Mouse (Mus musculus) heart, embryonic 14.5 days (tissue): ENCODE measurements at regions not wholly inside any gene's neighbourhood (a gene's known extent, or its start where the extent isn't known, plus 50 kb on each side); places are given as distances from the start of the nearest gene placed in this dataset.

ENCODE experiments used
- ATAC-seq: fragments of 200-750 bp; cut with Nextera tagmentation; 2 replicates; pipeline ENCODE4 v1.8.0; 2017; ENCODE audit warnings: low read depth, moderate TSS enrichment; ENCODE audit not compliant: insufficient number of reproducible peaks, insufficient read depth, low FRiP score
- H3K27ac ChIP-seq, 2 experiments: fragments of 200-500 bp in 1 of 2; fragments of 300-500 bp in 1 of 2; sonication (generic) in 1 of 2; replicated peaks in 1 of 2; 2 replicates each; pipeline ENCODE4 v1.5.1; 2012 to 2014; ENCODE audit warnings: low read depth in 2 of 2, low read length in 2 of 2, control low read depth in 1 of 2, mild to moderate bottlenecking in 1 of 2, mixed read lengths in 1 of 2; ENCODE audit not compliant: control insufficient read depth in 1 of 2, insufficient read depth in 1 of 2
- H3K27me3 ChIP-seq: fragments of 300-500 bp; sonication (generic); 2 replicates; pipeline ENCODE4 v1.6.1; 2014; ENCODE audit warnings: mild to moderate bottlenecking, low read length, control low read depth; ENCODE audit not compliant: control insufficient read depth, insufficient read depth
- H3K36me3 ChIP-seq: fragments of 300-500 bp; sonication (generic); 2 replicates; pipeline ENCODE4 v1.6.1; 2014; ENCODE audit warnings: mild to moderate bottlenecking, control low read depth, low read length, mixed read lengths; ENCODE audit not compliant: control insufficient read depth, insufficient read depth
- H3K4me1 ChIP-seq, 2 experiments: fragments of 200-500 bp in 1 of 2; fragments of 300-500 bp in 1 of 2; sonication (generic) in 1 of 2; 2 replicates each; pipeline ENCODE4 v1.6.1; 2012 to 2014; ENCODE audit warnings: low read length in 2 of 2, control low read depth in 1 of 2, mixed read lengths in 1 of 2; ENCODE audit not compliant: control insufficient read depth in 2 of 2, insufficient read depth in 2 of 2
- H3K4me2 ChIP-seq: fragments of 300-500 bp; sonication (generic); 2 replicates; pipeline ENCODE4 v1.6.1; 2014; ENCODE audit warnings: mild to moderate bottlenecking, low read length
- H3K4me3 ChIP-seq, 2 experiments: fragments of 200-500 bp in 1 of 2; fragments of 300-500 bp in 1 of 2; sonication (generic) in 1 of 2; 2 replicates each; pipeline ENCODE4 v1.5.1; 2012 to 2014; ENCODE audit warnings: low read length in 2 of 2, mild to moderate bottlenecking in 2 of 2, control low read depth in 1 of 2, low read depth in 1 of 2, moderate library complexity in 1 of 2; ENCODE audit not compliant: control insufficient read depth in 1 of 2, insufficient read depth in 1 of 2
- H3K9ac ChIP-seq: fragments of 300-500 bp; sonication (generic); 2 replicates; pipeline ENCODE4 v1.6.1; 2014; ENCODE audit warnings: mild to moderate bottlenecking, low read length
- H3K9me3 ChIP-seq: fragments of 300-500 bp; sonication (generic); 2 replicates; pipeline ENCODE4 v1.6.1; 2016; ENCODE audit warnings: low read length, control low read depth; ENCODE audit not compliant: control insufficient read depth
- WGBS: fragments of 180-500 bp; shearing (Covaris S2); extraction: QIAGEN DNeasy Blood & Tissue Kit; methylation state at CpG from one replicate; pipeline ENCODE4 v1.1.7; 2014; 5-methylcytosine and 5-hydroxymethylcytosine counted together

- WGBS, result 22% methylated on average over 6 of the region's 6 CpGs
- no peak for ATAC-seq
Observed at GRCm38 (mm10) chr4:124134341-124135164, 216.7 kb upstream of the 4930535I16Rik start.

GRCm38 (mm10) chr4:124130946-124131345, 213.1 kb upstream of the 4930535I16Rik start:
- Histone ChIP-seq H3K27me3 (no peaks in the 10 kb centered on the region), H3K36me3 (no peaks in the 10 kb centered on the region), H3K9me3 (no peaks in the 10 kb centered on the region), H3K9ac (no peak overlapping the region), H3K27ac (no peak overlapping the region), H3K4me1 (no peaks in the 10 kb centered on the region; a peak in 1 of 4 replicates), H3K4me3 (no peak overlapping the region), H3K4me2 (no peak overlapping the region)
- no peak for ATAC-seq
- WGBS, result 71% methylated on average over 5 of the region's 5 CpGs

More at GRCm38 (mm10) chr4:124134341-124135164, 216.7 kb upstream of the 4930535I16Rik start:
- H3K27me3 ChIP-seq, result no peaks in the 10 kb centered on the region
- no peak overlapping the region for H3K4me2 ChIP-seq
- no peak overlapping the region for H3K9ac ChIP-seq
- no peak overlapping the region for H3K4me3 ChIP-seq
- no peak overlapping the region for H3K27ac ChIP-seq
- H3K4me1 ChIP-seq, result no peaks in the 10 kb centered on the region; a peak in 1 of 4 replicates
- H3K9me3 ChIP-seq, result no peaks in the 10 kb centered on the region
- H3K36me3 ChIP-seq, result no peaks in the 10 kb centered on the region

- Histone ChIP-seq H3K4me3 (no peak overlapping the region), H3K27ac (no peak overlapping the region), H3K27me3 (no peaks in the 10 kb centered on the region), H3K36me3 (no peaks in the 10 kb centered on the region), H3K4me2 (no peak overlapping the region), H3K9ac (no peak overlapping the region), H3K4me1 (no peaks in the 10 kb centered on the region), H3K9me3 (no peaks in the 10 kb centered on the region)
- no peak for ATAC-seq
- WGBS, result 88% methylated on average over 8 of the region's 8 CpGs
Observed at GRCm38 (mm10) chr4:124126258-124126657, 208.4 kb upstream of the 4930535I16Rik start.

- Histone ChIP-seq H3K27me3 (no peaks in the 10 kb centered on the region), H3K4me2 (no peak overlapping the region), H3K4me3 (no peak overlapping the region), H3K27ac (no peak overlapping the region), H3K36me3 (no peaks in the 10 kb centered on the region), H3K9ac (no peak overlapping the region), H3K9me3 (no peaks in the 10 kb centered on the region), H3K4me1 (no peaks in the 10 kb centered on the region)
- no peak for ATAC-seq
- WGBS, result 70% methylated on average over 6 of the region's 6 CpGs
Observed at GRCm38 (mm10) chr4:124120334-124120733, 202.5 kb upstream of the 4930535I16Rik start.

- no peaks in the 10 kb centered on the region for H3K4me1 ChIP-seq
- H3K27ac ChIP-seq, result no peak overlapping the region
- no peaks in the 10 kb centered on the region for H3K9me3 ChIP-seq
- no peaks in the 10 kb centered on the region for H3K27me3 ChIP-seq
- no peaks in the 10 kb centered on the region for H3K36me3 ChIP-seq
- H3K4me2 ChIP-seq, result no peak overlapping the region
- H3K9ac ChIP-seq, result no peak overlapping the region
- ATAC-seq, result no peak
- no peak overlapping the region for H3K4me3 ChIP-seq
- whole genome bisulfite sequencing, result 76% methylated on average over 12 of the region's 12 CpGs
Observed at GRCm38 (mm10) chr4:124113856-124114345, 196.1 kb upstream of the 4930535I16Rik start.

- WGBS, result 65% methylated on average over 8 of the region's 8 CpGs
- Histone ChIP-seq H3K4me3 (no peak overlapping the region), H3K36me3 (no peaks in the 10 kb centered on the region), H3K9me3 (no peaks in the 10 kb centered on the region), H3K27ac (no peak overlapping the region), H3K4me1 (no peaks in the 10 kb centered on the region), H3K27me3 (no peaks in the 10 kb centered on the region), H3K4me2 (no peak overlapping the region), H3K9ac (no peak overlapping the region)
- no peak for ATAC-seq
Observed at GRCm38 (mm10) chr4:124110705-124111104, 192.9 kb upstream of the 4930535I16Rik start.

- H3K36me3 ChIP-seq, result no peaks in the 10 kb centered on the region
- WGBS, result 74% methylated on average over 3 of the region's 3 CpGs
- H3K4me2 ChIP-seq, result no peak overlapping the region
- no peaks in the 10 kb centered on the region for H3K4me1 ChIP-seq
- no peaks in the 10 kb centered on the region for H3K27me3 ChIP-seq
- no peaks in the 10 kb centered on the region for H3K9me3 ChIP-seq
- no peak overlapping the region for H3K9ac ChIP-seq
- ATAC-seq, result no peak
- H3K27ac ChIP-seq, result no peak overlapping the region
- no peak overlapping the region for H3K4me3 ChIP-seq
Observed at GRCm38 (mm10) chr4:124109371-124109770, 191.5 kb upstream of the 4930535I16Rik start.
